Mouse (Mus musculus) testis, adult 10 weeks (tissue): ENCODE data around the gene Usp5. TPM values are rescaled to one million over a fixed set of nuclear protein-coding genes. Genes with fewer than 3 reads are reported as not detected.

Experiments
- polyA plus RNA-seq: library from polyadenylated mRNA; stranded (reverse); fragments of 350-450 nt; fragmentation: Illumina TruSeq; extraction: RNeasy Lipid Tissue Mini Kit (QIAGEN cat#74804); gene quantifications from one replicate; pipeline ENCODE4 v1.2.3, GENCODE M21; 2014; ENCODE audit warnings: low read depth, low replicate concordance

Gene Usp5
- polyA plus RNA-seq = 18.4 TPM

DNA sequence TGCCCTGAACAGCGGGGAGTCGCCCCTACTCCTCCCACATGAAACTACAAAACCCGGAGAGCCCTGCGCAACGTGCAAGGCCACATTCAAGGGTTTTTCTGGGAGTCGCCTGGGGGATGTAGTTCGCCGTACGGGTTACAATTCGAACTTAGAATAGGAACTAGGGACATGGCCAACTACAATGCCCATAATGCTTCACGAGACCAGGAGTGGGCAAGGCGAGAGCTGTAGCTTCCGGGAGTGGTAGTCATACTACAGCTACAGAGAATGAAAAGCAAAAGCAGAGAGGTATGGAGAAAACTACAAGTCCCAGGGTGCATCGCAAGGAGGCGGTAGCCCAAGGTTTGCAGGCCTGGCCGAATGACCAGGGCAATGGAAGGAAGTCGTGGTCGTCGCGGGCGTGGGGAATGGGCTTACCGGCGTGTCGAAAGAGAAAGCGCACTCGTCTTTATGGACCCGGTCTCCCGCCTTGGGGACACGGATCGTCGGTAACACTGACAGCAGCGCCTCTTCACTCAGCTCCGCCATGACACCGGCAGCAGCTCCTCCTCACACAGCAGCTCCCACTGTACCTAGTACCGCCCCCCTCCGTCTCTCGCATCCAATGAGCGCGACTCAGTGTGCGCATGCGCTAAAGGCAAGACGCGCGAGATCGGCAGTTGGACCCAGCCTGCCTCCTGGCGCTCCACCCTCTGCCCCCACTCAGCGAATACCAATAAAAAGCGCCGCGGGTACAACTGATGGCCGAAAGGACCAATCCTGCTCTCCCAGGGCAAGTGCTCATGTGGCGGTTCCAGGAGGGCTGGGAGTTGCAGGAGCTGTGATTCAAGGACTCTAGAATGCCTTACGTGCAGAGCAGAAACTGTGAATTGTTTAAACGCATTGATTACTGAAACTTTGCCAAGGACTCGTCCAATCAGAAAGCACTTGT lies at the start of gene Usp5, which contains the start of gene Cdca3:
Gene Usp5 (minus strand): TSS at position 617 of the 931 bp plus-strand sequence.
Gene Cdca3 (plus strand): TSS at position 680 of the 931 bp plus-strand sequence.

DNA sequence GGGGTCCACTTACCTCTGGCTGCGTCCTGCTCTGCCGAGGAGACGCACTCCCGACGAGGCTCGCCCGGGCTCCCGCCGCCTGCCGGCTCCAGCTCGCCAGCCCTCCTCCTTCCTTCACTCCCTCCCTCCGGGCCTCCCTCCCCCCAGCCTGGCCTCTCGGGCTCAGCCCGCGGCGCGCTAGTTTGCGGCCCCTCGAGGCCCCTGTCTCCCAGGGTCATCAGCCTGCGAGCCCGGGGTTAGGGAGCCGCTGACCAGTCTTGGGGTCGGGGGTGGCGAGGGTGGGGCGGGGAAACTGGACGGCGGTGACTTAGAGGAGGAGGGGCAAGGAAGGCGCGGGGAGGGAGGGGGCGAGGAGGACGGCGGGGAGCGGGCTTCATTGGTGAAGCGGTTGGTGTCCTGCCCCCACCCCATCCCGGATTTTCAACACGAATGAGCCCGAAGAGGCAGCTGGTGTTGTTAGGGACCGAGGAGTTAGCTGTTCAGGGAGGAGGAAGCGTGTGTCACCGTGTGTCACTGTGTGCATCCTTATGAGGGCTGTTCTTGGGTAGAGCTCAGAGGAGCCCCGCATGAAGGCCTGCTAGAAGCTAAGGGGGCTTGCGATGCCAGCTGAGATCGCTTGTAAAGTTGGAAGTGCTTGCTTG lies 34.5 kb upstream of the Usp5 start, which contains the start of gene Gpr162:
Gene Gpr162 (minus strand): TSS at position 326 of the 641 bp plus-strand sequence.

DNA sequence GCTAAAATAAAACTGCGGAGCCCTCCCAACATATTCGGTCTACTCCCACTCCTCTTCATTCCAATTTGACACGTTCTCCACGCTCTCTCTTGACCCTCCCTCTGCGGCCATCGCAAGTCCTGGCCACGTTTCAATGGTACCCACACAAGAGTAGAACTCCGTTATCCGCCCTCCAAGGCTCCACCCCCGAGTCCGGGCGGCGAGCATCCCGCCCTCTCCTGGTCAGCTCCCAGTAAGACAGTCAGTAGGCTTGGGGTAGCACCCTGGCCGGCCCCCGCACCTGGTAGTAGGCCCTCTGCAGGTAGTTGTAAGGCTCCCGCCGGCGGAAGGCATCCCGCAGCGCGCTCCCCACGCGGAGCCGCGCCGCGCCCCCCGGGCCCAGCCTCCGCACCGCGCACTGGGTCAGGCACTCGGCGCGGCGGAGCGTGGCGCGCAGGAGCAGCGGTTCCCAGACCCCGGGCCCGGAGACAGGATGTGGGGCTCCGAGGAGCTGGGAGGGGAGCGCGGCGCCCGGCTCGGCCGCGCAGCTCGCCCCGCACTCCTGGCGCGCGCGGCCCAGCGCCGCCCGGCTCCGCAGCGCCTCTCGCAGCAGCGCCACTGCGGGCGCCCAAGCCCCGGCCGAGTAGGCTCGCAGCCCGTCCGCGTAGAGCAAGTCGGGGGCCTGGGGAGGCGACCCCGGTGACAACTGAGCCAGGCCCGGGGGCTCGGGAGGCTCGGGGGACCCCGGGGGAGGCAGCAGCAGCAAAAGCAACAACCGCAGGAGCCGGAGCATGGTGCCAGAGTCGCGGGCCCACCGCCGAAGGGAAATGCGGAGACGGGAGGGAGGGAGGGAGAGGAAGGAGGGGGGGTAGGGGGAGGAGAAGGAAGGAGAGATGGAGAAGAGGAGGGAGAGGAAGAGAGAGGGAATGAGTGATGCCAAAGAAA lies 27.9 kb upstream of the Usp5 start, which contains the start of gene P3h3:
Gene P3h3 (minus strand): TSS at position 837 of the 924 bp plus-strand sequence.

DNA sequence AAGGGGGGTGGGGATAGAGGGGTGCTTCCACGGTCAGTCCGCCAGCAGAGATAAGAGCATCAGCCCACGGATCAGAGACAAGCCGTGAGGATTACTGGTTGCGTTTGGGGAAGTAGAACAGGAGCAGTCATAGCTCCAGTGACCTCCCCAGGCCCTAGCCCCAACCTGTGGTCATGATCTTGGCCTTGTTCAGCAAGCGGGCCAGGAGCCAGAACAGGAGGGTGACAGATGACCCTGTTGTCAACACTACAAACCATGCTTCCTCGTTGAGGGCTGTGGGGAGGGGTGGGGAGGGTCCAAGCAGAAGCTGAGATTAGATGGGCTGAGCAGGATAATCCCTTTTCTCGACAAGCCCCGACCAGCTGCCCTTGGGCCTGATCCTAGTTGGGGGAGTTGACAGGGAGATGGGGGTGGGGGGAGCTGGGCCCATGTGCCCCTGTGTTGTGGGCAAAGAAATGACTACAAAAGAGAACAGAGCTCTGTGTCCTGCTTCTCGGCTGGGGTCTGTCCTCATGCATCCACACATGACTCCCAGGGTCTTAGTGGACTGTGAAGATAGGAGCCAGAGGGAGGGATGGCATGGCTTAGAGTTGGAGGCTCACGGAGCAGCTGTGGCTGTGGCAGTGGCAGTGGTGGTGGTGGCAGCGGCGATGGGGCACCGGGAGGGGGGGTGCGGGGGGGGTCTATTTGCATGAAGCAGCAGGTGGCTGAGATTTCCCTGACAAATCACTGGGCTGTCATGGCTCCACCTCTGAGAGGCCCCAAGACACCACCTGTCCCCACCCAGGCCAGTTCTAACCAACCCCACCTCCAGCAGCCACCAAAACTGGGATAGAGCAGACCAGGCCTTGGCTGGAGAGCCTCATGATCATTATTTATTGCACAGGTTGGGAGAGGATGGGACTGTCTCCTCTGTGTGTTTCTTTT lies 11.2 kb upstream of the Usp5 start, which contains the start of gene Gnb3:
Gene Gnb3 (minus strand): TSS at position 35 of the 927 bp plus-strand sequence.

DNA sequence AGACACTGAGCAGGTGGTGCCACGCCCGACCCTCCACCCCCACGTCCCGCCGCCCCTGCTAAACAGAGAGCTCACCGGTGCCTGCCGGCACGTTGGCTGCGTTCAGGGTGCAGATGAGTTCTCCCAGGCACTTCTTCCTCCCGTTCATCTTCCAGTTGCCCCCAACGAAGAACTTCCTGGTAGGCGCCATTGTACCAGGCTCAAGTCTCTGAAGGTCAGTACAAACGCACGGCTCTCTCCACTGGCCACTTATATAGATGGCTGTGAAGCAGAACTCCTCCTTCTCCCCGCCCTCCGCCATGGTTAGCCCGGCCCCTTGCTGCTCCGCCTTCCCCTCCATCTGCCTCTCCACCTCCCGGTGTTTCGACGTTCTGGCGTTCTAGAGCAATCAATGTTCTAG lies 15.4 kb downstream of the Usp5 start, which contains the start of gene Tpi1:
Gene Tpi1 (minus strand): TSS at position 364 of the 400 bp plus-strand sequence.

DNA sequence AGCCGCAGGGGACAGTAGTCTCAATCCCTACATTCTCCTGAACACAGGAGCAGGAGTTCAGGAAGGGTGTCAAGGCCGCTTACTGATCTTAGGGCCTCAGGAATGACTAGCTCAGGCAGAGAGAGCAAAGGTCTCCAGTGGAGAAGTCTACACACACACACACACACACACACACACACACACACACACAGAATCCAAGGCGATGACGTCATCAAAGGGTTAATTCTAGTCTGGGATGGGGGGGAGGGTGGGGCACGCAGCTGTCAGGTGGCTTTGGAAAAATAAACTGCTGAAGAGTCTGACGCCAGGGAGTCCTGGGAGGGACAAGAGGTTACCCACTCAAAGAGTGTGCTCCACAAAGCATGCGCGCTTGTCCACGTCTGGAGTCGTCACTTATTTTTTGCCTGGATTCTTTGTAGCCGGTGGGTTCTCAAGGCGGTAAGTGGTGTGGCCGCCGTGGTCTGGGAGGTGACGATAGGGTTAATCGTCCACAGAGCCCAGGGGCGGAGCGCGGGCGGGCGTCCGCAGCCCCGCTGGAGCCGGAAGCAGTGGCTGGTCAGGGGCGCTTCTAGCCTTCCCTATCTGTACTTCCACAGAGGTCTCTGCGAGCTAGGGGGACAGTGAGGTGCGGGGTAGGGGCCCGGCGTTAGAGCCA lies 20.8 kb downstream of the Usp5 start, which contains the start of gene Spsb2:
Gene Spsb2 (plus strand): TSS at position 304 of the 655 bp plus-strand sequence.

DNA sequence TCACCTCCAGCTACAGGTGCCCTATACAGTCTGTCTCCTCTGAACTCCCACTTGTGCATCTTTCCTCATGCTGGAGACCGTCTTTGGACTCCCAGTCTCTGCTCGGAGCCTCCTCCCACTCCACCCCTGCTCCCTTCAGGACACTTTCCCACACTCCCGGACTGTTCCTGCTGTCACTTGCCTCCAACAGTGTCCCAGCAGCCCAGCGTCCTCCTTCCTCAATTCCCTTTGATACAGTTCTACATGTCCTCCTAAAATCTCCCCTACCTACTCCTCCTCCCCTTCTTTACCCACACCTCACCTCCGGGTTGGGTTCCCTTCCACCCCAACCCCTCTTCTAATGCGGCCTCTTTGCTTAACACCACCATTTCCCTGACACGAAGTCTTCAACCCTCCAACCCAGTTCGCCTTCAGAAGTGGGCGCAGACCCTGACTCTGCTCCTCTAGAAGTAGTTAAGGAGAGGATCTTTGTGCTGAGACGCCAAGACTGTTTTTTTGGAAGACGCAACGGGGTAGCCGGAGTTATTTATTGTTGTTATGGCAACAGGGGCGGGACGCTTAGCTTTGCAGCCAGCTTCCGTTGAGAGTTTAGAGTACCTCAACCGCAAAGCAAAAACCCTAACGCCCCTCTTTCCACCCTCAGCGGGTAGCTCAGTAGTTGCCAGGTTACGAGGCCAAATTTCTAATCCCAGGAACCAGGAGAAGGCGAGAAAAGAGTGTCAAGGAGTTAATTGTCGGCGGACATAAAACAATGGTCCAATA lies 49.9 kb downstream of the Usp5 start, which contains the start of gene Lrrc23:
Gene Lrrc23 (minus strand): TSS at position 506 of the 762 bp plus-strand sequence.

DNA sequence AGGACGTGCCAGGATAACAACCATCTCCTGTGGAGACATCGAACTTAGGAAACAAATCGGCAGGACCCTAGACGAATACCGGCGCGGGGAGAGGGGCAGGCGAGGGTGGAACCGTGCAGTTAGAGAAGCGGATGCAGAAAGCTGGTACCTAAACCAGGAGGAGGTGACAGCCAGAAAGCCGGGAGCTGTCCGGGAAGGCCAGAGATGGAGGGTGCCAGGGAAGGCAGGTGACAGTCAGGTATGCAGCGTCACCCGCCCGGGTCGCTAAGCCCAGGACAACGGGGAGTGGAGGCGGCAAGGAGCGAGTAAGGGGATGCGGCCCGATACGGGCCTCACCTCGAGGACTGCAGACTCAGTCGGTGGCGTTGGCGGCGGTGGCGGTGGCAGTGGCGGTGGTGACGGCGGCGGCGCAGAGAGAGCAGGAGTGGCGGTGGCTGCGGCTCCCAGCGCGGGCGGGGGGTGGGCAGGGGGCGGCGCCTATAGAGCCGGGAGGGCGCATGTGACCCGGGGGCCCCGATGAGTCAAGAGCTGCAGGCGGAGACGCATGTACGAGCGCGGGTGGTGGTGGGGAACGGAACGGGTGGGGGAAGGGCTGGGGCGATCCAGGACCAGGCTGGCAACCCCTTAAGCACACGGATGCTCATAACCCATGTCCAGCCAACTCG lies 60.1 kb downstream of the Usp5 start, which contains the start of gene Eno2:
Gene Eno2 (minus strand): TSS at position 573 of the 665 bp plus-strand sequence.

Other genes starting within 250 kb of the Usp5 start
- gene C1s2, start 193.4 kb downstream of the Usp5 start, polyA plus RNA-seq = 0.87 TPM
- gene Lpcat3, start 166.5 kb downstream of the Usp5 start, polyA plus RNA-seq = 102 TPM
- 15.1 TPM for gene Emg1, start 117.3 kb downstream of the Usp5 start, polyA plus RNA-seq
- 13.8 TPM for gene Phb2, start 117.1 kb downstream of the Usp5 start, polyA plus RNA-seq
- 0.21 TPM for gene Ptpn6, start 90.8 kb downstream of the Usp5 start, polyA plus RNA-seq
- 9.6 TPM for gene Grcc10, start 88.1 kb downstream of the Usp5 start, polyA plus RNA-seq
- not detected for gene Gm45234, start 73.5 kb downstream of the Usp5 start, polyA plus RNA-seq
- gene Atn1, start 73.0 kb downstream of the Usp5 start, polyA plus RNA-seq = 0.17 TPM
- 0.08 TPM for gene Eno2, start 59.8 kb downstream of the Usp5 start, polyA plus RNA-seq
- 112 TPM for gene Lrrc23, start 49.8 kb downstream of the Usp5 start, polyA plus RNA-seq
- 0.45 TPM for gene Spsb2, start 20.8 kb downstream of the Usp5 start, polyA plus RNA-seq
- 41.8 TPM for gene Tpi1, start 15.2 kb downstream of the Usp5 start, polyA plus RNA-seq
- 62.1 TPM for gene Cdca3, start 63 bp upstream of the Usp5 start, polyA plus RNA-seq
- gene Gnb3, start 10.8 kb upstream of the Usp5 start, polyA plus RNA-seq = not detected
- gene P3h3, start 28.3 kb upstream of the Usp5 start, polyA plus RNA-seq = not detected
- 0.39 TPM for gene Gpr162, start 34.5 kb upstream of the Usp5 start, polyA plus RNA-seq
- gene Cd4, start 58.7 kb upstream of the Usp5 start, polyA plus RNA-seq = 0.28 TPM
- not detected for gene Lag3, start 82.2 kb upstream of the Usp5 start, polyA plus RNA-seq
- 19.0 TPM for gene Ptms, start 90.6 kb upstream of the Usp5 start, polyA plus RNA-seq
- 2.7 TPM for gene Mlf2, start 101.9 kb upstream of the Usp5 start, polyA plus RNA-seq
- 36.9 TPM for gene Cops7a, start 136.1 kb upstream of the Usp5 start, polyA plus RNA-seq
- gene Pianp, start 167.2 kb upstream of the Usp5 start, polyA plus RNA-seq = not detected
- 25.2 TPM for gene Zfp384, start 179.7 kb upstream of the Usp5 start, polyA plus RNA-seq
- 3.7 TPM for gene Ing4, start 210.3 kb upstream of the Usp5 start, polyA plus RNA-seq
- 113 TPM for gene Acrbp, start 220.2 kb upstream of the Usp5 start, polyA plus RNA-seq
- not detected for gene Lpar5, start 238.4 kb upstream of the Usp5 start, polyA plus RNA-seq